Mouse (Mus musculus): Measurements from ENCODE around the gene Ccnd2.

Ccnd2 gene

DNA sequence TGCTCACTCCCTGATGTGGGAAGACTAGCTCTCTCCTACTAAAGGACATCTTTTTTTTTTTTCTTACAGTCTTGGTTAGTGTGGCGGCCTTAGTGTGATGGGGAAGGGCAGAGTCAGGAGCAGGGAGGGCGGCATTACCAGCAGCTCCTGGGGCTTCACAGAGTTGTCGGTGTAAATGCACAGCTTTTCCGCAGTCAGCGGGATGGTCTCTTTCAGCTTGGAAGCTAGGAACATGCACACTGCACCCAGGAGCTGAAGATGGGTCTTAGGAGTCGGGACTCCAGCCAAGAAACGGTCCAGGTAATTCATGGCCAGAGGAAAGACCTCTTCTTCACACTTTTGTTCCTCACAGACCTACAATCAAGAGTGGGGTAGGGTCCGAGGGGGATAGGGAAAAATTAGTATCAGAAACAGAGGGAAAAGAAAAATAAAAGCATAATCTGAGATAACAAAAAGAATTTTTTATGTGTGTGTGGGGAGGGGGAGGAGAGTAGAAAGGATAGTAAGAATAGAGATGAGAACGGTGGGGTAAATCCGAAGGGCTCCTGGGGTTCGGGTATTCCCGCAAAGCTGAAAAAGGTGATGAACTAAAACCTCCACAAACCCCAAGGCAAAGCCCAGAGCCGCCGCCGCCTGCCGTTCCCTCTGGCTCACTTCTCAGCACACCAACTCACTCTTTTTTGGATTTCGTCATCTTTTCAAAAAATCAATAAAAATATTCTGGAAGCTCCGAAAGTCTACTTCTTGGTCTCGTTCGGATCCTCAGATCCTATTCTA, 3.3 kb downstream of the Ccnd2 start:
- peak; percentile 34 for DNase-seq

DNA sequence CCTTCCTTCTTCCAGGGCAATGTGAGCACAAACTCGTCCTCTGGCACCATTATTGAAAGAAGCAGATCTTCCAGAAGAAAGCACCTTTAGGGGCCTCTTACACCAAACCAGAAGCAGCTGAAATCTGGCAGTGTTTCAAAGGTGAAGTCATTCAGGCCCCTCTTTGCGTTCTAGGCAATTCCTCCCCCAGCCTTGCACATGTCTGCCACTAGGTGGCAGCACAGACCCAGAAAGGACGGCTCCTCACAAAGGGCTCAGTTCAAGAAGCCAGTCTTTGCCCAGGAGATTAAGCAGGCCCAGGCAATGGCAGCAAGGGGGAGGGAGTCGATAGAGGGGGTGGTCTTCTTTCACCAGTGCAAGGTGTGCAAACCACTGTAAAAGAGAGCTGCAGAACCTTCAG, 4.3 kb downstream of the Ccnd2 start:
- DNase-seq, result peak; percentile 82

DNA sequence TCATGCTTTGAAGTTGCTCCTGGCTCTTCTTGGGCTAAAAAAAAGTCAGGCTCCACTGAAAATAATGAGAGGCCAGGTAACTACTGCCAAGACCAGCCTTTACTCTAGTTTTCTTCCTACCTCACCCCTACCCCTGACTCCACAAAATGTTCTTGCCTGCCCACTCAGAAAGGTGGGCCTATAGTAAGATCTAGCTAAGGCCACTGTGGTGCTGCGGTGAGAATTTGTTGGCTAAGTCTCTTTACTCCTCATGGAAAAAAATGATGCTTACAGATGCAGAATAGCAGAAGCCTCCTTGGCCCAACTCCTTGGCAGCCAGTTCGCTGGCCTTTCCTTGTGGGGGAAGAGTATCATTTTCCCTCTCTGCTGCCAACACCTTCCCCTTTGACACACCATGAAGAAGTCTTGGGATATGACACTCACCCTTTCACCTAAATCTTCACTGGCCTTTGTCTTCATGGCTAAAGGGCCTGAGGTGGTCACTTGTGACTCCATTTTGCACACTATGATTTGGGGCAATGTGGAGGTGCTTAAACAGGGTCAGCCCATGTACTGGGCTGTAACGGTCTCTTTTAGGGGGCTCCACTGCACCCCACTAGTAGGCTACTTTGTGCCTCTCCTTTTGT, 5.6 kb downstream of the Ccnd2 start:
- no peak for DNase-seq

DNA sequence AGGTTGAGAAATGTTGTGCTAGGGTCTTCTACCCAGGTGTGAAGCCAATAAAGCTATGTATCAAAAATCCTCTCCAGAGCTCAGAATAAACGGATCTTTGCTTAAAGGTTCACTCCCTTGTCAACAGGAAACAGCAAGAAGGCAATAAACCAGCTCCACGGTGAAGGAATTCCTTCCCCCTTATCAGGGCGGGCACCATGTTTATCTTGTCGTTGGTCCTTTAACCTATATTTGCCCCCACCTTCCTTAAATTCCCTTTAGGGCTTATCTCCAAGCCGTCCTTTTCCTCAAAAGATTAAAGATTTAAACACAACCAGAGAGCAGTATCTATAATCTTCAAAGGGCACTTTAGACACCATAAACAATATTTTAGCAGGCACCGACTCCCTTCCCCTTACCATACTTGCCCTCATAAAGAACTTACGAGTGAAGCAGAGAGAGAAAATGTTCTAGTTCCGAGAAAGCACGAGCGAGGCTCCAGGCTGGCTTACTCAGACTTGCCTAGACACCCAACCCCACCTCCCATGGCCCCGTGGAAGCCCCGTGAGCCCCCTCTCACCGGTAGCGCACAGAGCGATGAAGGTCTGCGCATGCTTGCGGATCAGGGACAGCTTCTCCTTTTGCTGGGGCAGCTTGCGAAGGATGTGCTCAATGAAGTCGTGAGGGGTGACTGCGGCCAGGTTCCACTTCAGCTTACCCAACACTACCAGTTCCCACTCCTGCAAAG, 6.4 kb downstream of the Ccnd2 start:
- no peak for DNase-seq

DNA sequence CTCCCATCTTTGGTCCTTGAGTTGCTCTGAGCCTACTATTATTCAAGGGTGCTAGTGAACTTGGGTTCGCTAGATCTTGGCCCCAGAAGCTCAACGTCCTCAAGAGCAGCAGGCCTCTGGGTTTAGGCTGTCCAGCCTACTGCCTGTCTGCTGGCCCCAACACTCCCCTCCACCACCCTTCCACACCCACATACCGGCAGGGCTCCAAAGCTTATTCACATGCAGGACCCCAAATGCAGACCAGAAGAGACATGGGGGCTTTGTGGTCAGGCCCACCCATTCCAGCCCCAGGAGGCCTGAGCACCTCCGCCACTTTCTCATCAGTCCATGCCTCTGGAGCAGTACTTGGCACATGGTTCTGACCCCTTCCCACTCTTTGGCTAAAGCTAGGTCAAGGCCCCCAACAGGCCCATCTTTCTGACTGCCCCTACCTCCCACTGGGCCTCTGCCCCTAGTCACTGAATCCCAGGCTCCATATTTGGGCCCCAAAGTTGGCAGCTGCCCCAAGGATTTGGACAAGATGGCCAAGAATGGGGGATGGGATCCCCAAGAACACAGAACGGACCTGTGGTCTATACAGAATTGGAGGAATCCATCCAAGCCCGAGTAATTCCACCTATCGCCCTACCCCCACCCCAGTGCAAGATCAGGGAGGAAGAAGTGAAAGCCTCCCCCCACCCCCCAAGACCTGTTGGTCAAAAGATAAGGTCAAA, 8.3 kb downstream of the Ccnd2 start:
- no peak for DNase-seq

DNA sequence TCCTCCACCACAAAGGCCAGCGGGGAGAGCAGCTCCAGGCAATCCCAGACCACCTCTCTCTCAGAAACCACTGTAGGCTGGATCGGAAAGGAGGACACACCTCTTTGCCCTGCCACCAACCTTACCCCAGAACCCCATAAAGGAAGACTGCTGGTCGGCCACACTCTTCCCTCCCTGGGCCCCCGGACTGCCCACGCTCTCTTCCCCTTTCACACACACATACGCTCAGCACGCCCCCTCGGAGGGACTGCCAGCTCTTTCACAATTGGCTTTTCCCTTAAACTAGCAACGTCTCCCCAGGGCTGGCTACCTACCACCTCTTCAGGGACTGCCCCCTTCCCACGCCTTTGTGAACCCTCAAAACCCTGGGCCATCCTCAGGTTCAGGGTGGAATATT, 8.9 kb downstream of the Ccnd2 start:
- no peak for DNase-seq

DNA sequence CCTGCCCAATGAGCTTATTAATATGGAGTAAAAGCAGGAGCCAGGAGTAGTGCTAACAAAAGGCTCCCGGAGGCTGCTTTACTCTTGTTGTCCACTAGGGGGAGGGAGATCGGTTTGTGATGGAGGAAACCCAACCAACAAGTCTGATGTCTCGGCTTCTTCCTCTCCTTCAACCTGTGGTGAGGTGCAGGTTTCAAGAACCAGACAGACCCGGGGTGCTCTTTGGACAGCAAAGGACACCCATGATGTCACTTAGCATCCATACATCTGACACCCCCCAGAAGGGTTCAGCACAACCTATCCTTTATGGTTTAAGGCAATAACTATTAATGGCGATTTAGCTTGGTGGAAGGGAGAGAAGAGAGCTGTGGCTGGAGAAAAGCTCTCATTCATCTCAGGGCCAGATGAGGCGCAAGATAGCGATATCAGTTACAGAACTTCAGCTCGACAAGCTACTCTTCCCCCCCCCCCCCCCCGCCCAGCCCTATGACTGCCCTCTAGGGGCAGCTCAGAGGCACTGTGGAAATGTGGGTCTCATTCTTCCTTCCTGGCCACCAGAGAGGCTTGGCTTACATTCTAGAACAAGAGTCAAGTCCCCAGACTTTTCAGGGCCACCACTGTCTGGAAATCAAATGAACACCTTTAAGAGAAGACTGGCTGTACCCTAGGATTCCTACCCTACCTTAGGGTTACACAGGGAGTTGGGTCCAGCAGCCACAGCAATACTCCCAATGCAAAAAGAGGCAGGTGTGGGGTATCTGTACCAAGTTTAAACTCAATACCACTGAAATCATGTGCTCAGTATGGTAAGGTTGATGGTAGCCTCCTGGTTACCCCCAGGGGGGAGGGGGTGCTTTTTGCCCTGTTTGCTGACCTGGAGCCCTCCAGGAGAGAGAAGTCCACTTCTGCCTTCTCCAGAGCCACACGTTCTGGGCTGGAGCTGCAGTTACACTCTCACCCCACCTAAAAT, 9.6 kb downstream of the Ccnd2 start:
- no peak for DNase-seq

DNA sequence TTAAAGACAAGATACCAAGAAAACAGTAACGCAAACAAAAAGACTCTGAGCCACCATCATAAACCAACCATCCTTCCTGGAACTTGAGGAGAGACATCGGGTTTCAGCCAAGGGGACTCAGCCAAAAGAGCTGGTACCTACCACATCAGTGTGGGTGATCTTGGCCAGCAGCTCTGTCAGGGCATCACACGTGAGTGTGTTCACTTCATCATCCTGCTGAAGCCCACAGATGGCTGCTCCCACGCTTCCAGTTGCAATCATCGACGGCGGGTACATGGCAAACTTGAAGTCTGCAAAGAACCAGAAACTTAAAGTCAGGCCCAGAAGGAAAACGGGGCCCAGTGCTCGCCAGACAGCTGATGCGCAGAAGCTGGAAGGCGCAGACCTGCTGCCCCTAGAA, 13.0 kb downstream of the Ccnd2 start:
- DNase-seq, result peak; percentile 22

DNA sequence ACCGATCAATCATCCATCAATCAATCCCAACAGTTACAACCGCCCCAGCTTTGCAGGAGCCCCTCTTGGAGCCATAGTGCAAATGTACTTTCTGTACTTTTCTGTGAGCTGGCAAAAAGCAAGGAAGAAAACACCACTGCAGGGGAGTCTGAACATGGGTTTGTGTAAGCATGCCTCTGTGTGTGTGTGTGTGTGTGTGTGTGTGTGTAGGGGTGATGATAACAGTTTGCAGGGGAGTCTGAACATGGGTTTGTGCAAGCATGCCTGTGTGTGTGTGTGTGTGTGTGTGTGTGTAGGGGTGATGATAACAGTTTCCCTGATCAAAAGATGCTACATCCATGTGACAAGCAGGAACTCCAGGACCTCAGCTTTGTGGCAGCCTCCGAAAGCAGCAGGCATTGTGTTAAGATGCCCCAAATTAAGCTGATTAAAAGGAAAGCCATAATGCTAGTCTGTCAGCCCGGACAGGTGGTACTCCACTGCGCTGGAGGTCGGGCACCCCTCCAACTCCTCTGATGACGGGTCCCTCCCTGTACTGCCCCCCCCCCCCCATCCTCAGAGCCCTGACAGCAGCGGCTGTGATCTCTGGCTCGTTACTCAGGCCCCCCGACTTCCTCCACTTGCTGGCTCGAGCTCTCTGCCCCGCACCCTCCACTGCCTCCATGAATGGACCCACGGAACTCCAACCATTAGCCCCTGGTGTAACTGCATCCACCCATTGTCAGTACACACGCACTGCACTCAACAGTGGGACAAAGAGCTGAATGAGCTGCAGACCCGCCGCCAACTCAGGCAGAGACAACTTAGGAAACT, 18.4 kb downstream of the Ccnd2 start:
- no peak for DNase-seq

DNA sequence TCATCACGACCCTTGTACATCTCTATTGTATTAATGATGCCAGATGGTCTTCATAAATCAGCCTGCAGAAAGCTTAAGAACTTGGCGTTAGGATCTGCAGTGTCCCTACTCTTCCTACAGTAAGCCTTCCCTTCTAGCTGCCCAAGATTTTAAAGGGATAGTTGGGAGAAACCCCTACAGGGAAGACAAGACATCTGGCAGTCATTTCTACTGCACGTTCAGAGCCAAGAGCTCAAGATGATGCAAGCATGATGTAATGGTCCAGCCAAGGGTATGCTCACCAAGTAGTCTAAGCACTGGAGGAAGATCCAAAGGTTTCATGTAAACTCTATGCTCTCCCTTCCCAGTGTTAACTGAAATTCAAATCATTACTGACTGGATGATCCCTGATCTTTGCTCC, 19.3 kb downstream of the Ccnd2 start:
- no peak for DNase-seq

DNA sequence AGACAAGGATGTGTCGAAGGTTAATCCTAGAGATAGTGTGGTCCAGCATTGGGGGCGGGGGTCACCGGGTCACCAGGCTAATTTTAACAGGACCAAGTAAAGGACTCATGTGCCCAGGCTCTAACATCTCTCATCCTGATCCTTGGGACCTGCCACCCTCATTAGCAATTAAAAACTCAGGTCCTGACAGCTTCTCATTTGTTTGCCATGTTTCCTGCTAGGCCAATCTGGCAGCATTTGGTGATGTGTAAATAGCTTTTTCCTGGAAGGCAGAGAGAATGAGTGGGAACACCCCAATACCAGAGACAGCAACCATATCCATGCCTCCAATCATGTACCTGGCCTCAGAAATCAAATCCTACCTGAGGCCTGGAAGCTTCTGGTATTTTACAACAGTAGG, 20.0 kb downstream of the Ccnd2 start:
- no peak for DNase-seq

DNA sequence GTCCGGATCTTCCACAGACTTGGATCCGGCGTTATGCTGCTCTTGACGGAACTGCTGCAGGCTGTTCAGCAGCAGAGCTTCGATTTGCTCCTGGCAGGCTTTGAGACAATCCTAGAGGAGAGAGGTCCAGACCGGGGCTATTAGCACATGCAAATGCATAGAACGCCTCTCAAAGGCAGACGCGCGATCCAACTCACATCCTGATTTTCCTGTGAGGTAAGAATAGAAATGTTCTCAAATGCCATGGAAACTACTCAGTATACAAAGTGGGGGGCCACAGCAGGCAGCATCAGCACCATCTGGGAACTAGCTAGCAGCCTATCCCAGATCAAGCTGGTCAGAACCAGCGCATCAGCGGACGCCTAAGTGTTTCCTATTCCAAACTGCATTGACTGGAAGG, 21.6 kb downstream of the Ccnd2 start:
- peak; percentile 18 for DNase-seq

DNA sequence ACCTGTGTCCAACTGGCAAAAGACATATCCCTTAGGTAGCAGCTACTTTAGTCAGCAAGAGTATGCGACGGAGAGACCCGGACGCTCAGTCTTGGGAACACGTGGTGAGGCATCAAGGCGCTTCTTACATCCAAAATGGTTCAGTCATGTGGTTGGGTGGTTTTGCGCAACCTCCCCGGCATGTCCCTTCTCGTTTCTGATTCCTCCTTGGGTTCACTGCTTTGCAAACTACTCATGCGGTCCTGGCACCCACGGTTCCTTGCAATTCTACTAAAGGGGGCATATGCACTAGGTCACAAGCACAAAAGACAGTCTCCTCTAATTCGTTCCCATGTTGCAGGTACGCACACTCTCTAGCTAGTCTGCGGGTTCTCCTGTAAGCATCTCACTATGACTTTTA, 22.3 kb downstream of the Ccnd2 start:
- no peak for DNase-seq

DNA sequence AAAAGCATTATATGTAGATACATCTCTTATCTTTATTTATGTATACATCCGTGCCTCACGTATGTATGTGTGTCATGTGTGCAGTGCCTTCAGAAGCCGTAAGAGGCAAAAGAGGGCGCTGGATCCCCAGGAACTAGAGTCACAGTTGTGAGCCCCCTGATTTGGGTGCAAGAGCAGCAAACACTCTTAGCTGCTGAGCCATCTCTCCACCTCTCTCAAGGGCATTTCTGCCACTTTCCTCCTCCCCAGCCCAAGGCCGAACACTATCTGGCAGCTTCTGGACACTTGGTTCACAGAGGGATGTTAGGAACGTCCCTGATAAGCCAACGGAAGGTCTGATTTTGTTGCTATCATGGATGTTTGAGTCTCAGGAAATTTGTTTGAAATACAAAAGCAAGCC, 28.5 kb downstream of the Ccnd2 start:
- no peak for DNase-seq

DNA sequence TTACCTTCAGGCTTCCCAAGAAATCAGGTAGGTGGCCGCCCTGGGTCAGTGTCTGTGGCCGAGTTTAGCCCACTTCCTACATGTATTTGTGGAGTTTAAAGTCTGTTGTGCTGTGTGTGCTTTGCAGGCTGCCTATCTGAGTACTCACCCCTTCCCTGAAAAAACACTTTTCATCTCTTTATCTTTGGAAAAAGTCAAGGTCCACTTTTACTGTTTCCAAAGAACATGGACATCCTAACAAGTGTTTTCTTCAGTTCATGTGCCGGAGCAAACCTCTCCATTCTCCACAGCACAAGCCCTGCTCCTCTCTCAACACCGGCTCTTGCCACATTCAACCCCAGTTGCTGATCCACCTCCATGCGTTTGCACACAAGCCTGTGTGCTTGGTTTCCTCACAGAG, 29.0 kb downstream of the Ccnd2 start:
- no peak for DNase-seq

DNA sequence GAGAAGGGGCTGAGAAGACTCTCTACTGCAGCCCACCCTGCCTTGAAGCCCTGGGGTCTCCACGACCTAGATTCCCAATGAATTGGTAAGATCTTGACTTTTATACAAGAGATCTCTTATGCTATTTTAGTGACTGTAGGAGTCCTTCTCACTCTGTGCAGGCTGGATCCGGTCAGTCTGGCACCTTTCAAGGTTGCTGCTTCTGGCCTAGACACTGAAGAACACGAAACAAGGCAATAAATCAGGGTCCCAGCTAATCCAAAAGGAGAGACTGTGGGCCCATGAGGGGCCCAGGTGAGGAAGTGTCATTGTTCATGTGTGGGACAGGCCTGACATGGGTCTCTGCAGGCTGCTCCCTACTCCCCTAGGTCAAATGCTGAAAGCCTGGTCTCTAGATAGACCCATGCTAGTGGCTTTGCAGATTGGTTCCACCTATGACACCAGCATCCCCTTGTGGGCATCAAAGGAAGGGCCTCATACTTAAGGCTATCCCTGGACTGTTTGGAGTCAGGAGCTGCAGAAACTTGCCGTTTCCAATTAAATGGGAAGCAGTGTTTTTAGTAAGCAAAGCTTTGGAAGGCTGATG, 29.7 kb downstream of the Ccnd2 start:
- DNase-seq, result no peak

DNA sequence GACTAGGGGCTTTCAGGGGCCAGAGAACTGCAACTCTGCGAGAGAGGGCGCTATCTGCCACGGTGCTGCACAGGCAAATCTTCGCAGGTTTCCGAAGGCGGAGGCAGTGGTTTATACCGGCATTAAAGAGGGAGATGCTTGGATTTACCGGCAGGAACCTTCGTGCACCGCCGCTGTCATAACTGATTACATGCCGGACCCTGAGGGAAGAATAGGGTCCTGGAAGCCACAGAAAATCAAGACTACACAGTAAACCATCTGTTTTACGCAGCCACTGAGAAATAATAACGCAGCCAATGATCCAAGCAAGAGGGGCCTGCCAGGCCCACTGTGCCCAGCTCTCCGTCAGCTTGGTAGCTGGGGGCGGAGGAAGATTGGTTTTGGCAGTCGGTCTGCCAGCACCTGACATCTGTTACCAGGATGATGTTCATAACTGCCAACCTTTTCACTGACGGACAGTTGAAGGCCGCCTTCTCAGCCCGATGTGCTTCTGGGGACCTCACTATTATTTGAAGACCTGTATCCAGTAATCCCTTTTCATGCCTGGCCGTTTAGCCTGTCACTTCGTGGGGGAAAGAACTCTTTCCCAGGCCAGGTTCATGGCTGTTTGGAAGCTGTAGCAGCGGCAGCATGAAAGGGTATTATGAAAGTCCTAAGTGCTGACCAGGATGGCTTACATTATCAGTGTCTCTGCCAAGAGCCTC, 37.1 kb downstream of the Ccnd2 start:
- DNase-seq, result no peak

DNA sequence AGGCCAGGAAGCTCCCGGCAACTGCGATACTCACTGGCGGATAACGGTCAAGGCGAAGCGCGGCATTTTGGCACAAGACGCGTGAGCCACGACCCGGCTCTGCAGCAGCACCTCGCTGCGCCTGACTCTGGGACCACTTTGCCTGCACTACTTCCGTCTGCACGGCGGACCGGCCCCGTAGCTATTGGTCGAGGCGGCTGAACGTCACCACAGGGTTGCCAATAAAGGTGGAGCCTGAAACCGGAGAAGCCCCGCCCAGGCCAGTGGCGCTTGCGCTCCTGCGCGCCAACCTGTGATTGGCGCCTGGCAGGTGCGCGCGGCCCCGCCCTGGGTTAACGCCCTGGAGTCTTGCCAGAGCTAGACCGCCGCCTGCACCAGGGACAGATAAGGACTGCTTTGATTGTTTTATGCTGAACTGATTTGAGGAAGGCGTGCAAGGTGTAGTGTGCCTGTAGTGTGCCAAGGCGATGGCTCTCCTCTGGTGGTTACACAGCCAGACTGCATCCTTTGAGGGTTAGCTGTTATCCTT, 42.5 kb downstream of the Ccnd2 start, which contains the start of gene Tigar:
Gene Tigar, minus strand, starts transcription at position 156 of the 529 bp plus-strand sequence.
- DNase-seq, result peak; percentile 91

DNA sequence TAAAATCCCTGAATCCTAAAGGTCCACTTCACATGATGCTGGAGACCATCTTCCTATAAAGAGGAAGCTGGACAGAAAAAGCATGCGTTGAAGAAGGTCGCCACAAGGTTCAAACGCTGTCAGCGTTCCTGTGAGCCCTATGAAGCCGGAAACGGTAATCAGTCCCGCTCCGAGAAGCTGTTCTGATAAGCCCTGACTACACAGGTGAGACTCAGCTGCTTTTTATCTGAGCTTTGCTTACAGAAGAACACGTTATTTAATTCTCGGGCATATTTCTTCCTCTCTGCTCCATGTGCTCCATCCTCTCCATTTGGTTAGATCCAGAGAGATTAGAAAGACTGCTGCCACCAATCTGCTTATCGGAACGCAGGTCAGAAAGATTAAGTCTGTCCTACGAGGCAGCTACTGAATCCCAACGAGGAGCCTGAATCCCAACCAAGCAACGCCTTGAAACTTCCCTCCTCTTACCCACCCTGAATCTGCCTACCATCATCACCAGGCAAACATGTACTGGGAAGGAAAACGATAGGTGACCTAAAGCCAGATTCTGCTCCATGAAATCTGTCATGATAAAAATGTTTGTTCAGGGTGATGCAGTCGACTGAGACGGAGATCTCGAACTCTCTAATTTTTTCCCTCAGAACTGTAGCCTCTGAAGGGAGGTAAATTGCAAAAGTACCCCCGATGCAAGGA, 43.5 kb downstream of the Ccnd2 start:
- no peak for DNase-seq

All from right cerebral cortex, postnatal 14 days (tissue).